Mouse (Mus musculus): ENCODE measurements around the gene Trim46. TPM values are rescaled to one million over a fixed set of nuclear protein-coding genes. Genes with fewer than 3 reads are reported as not detected.
"Not testable (repeated sequence)": the region's sequence is repeated elsewhere in the genome, so short reads cannot be mapped to it uniquely, and the experiment has no call there.

Gene Trim46
- total RNA-seq, 1 experiment from 2014 or later, result 2.6 TPM

DNA sequence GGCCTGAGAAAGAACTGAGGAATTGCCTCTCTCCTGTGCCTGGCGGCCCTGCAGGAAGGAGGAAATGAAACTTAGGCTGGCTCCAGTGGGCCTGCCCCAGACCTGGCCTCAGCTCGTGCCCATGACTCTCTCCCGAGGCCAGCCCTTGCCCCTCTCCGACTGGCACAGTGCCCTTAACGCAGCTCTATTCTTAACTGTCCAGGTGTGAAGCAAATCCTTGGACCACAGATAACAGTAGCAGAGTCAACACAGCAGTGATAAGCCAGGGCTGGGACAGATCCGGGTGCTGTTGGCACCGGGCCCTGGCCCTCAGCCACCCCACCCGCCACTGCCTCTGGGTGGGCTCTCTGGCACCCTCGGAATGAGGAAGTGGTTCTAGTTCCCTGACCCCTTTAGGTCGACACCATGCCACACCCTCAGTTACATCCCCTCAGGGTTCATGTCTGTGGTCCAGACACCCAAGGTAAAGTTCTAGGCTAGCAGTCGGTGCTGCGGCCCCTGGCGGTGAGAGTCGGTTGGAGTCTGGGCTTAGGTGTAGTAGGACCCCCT lies 12.5 kb downstream of the Trim46 start:
- DNase-seq, result peak; percentile 1

DNA sequence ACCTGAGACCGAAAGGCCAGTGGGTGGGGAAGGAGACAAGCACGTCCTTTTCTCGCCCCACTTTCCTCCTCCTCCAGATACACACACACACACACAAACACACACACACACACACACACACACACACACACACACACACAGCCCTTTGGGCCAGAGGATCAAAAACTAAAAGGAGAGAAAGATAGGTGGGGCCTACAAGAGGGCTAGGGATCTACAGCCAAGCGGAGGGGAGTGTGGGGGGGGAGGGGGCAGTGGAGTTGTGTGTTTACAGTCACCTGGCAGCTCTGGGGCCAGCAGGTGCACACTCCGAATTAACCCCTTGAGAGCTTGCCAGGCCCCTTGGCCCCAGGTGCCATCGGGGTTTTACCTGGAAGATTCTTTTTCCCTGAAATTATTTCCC lies 13.5 kb downstream of the Trim46 start:
- DNase-seq, result peak; percentile 0

DNA sequence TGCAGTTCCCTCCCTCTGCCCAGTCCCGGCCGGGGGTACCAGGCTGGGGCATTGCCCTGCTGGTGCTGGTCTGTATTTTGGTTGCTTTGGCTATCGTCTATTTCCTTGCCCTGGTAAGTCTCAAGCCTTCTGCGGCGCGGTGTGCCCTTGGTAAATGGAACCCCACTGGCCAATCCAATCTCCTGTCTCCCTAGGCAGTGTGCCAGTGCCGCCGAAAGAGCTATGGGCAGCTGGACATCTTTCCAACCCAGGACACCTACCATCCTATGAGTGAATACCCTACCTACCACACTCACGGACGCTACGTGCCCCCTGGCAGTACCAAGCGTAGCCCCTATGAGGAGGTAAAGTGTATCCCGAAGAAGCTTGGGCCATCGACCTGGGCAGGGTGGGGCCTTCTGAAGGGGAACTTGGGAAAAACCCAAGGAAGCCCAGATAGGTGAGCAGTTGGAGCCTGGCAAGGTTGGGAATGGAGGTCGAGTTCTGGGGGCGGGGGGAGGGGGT lies 14.3 kb downstream of the Trim46 start:
- no peak for DNase-seq

DNA sequence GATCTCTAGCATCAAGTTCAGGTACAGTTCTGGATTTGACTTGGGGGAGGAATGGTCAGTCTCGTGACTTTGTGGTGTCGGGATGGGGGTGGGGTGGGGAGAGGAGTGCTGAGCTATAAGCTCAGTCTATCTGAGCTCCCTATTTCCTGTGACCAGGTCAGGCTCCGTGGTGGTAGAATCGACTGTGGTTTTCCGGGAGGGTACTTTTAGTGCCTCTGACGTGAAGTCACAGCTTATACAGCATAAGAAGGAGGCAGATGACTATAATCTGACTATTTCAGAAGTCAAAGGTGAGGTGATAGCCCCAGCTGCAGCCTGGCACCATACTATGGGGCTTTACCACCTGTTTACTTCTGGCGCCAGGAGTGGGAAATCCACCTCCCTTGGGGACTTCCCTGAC lies 14.8 kb downstream of the Trim46 start:
- no peak for DNase-seq

DNA sequence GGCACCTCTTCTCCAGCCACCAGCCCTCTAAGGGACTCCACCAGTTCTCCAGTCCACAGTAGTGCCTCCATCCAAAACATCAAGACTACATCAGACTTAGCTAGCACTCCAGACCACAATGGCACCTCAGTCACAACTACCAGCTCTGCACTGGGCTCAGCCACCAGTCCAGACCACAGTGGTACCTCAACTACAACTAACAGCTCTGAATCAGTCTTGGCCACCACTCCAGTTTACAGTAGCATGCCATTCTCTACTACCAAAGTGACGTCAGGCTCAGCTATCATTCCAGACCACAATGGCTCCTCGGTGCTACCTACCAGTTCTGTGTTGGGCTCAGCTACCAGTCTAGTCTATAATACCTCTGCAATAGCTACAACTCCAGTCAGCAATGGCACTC lies 15.5 kb downstream of the Trim46 start:
- no peak for DNase-seq

DNA sequence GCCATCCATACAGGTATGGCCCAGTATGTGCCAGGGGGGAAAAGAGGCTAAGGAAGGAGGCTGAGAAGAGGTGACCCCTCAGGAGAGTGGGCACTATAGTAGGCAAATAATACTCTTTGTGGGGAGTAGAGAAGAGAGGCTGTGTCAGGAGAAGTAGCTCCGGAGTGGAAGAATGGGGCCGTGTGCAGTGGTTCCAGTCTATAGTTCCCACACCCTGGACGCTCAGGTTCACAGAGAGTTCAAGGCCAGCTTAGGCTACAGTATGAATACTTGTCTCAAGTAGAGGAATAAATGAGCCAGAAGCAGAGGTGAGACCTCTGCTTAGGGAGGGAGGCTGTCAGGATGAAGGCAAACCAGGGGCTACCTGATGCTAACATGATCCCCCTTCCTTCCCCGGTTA lies 16.8 kb downstream of the Trim46 start:
- no peak for DNase-seq

DNA sequence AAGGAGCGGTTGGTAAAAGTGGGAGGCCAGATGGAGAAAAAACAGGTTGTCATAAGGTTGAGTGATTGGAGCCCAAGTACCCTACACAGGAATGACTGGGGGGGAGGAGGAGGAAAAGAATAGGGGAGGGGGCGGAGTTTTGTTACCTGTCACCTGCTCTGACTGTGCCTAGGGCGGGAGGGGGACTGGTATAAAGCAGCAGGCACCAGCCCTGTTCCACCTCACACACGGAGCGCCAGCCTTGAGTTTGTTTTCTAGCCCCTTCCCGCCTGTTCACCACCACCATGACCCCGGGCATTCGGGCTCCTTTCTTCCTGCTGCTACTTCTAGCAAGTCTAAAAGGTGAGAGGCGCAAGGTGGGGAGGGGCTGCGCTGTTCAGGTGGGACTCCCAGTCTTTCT lies 17.3 kb downstream of the Trim46 start, which contains the start of gene Muc1:
Muc1 (plus strand) TSS at position 222 of the 400 bp plus-strand sequence.
- DNase-seq, result no peak

DNA sequence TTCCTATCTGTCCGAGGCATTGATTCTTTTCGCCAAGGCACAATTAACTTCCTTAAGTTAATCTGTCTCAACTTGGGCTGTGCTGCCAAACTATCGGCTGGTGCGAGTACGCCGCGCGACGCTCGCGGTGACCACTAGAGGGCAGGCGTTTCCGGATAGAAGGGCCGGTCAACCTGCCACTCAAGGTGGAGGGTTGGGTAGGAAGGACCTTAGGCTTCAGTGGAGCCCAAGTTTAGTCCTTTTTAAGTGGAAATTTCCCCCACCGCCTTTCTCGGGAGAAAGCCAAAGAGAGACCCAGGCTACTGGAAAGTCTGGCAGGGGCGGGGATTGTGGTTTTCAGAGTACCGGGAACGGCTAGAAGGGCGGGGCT lies 17.9 kb downstream of the Trim46 start:
- peak; percentile 89 for DNase-seq

DNA sequence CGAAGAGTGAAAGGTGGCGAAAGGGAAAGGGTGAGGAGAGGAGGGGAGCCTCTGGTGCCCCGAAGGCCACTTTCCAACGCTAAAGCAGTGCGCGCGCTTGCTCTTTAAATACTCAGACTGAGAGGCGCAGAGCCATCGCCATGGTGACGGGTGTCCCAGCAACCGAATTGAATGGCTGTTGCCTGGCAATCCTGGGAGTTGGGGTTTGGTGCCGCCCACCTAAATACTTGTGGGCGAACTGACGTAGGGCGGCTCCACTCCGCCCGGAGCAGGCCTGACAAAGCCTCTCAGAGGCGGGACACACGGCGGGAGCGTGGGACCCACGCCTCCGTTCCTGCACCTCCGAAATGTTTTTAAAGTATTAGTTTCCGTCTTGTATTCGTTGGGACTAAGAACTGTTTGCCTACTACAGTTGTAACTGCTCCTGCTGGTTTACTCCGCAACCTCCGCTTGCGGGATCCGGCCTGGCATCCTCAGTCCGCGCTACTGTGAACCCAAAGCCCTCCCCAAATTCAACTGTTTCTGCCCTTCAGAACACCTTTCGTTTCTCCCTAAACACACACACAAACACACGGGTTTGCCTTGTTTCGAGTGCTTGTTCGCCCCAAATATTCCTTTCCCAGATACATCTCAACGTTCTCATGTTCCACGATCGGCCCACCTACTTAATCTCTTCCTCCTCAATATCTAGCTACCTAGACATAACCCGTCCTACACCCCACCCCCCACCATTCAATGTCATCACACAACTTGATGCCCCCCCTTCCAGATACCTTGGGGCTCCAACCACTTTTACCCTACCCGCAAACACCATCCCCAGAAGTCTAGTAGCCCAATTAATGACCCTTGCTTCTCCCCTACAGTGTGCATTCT lies 18.6 kb downstream of the Trim46 start:
- DNase-seq, result peak; percentile 88

DNA sequence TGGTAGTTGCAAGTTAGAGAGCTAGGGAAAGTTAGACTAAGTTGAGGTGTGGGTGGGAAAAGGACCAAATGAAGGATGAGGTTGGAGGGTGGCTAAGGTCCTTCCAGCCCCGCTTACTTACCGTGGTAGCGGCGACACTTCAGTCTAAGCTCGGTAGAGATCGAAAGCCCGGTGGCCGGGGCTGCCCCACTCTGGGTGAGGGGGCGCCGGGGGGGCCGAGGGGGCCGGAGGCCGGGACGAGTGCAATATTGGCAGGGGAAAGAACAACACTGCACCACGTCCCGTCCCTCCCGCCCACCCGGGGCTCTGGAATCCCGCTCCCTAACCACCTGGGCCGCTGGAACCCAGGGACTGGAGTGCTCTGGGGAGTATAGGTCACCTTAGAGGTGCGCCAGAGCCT lies 19.2 kb downstream of the Trim46 start, which contains the start of gene Mtx1:
Mtx1 (minus strand) TSS at position 189 of the 400 bp plus-strand sequence.
- DNase-seq, result no peak

DNA sequence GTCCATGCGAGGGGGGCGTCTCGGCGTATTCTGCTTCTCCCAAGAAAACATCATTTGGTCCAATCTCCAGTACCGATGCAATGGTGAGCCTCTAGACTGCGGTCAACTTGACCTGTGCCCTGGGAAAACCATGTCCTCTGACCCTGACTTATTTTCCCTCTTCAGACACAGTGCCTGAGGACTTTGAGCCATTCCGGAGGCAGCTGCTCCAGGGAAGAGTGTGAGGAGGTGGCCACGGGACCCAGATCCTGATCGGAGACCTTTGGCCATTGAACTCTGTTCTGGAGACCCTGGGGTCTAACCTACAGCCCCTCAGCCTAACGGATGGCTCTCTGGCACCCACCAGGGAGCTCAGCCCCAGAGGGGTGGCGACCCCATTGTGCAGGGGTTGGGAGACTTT lies 19.7 kb downstream of the Trim46 start:
- no peak for DNase-seq

DNA sequence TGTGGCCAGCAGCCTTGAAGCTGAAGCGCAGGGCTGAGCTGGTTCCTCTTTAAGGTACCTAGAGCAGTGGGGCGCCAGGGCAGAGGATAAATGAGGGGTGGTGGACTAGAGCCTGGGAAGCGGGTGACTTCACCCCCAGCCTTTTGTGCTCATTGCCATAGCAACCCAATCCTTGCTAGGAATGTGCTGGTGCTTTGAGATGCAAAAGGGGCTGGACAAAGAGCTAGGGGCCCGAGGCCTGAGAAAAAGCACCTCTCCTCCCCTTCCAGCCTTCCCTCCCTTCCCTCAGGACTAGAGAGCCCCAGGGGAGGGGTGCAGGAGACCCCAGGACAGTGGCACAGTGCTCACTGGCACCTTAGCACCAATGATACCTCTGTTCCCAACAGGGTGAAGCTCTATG lies 20.2 kb downstream of the Trim46 start:
- no peak for DNase-seq

DNA sequence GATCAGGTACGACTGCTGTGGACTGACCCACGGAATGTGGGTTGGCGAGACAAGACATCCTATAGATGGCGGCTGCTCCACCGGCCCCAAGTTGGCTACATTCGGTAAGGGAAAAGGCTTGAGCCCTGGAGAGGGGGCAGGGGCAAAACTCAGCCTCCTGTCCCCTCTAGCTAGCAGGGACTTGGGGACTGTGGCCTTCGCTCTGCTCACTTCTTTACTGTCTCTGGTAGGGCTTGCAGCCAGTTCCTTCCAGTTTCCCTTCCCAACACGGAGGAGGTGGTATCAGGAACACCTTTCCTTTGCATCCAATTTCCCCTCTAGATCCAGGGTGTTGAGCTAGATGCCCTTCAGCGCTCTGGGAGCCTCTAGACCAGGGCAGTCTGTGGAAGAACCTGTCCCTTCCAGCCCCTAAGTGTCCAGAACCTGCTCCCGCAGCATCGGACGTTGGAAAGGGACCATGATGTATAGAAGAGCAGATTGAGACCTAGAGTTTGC lies 20.7 kb downstream of the Trim46 start:
- no peak for DNase-seq

DNA sequence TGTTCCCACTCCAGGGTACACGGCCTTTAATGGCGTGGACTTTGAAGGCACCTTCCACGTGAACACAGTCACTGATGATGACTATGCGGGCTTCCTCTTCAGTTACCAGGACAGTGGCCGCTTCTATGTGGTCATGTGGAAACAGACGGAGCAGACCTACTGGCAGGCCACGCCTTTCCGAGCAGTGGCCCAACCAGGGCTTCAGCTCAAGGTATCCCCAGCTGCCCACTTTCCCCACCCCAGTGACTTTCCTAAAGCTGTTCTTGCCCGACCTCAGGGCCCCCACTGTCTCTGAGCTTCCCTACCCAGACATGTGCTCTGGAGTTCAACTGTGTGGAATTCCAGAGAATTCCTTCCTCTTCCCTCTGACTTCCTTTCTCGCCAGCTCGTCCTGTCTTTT lies 21.3 kb downstream of the Trim46 start:
- DNase-seq, result no peak

DNA sequence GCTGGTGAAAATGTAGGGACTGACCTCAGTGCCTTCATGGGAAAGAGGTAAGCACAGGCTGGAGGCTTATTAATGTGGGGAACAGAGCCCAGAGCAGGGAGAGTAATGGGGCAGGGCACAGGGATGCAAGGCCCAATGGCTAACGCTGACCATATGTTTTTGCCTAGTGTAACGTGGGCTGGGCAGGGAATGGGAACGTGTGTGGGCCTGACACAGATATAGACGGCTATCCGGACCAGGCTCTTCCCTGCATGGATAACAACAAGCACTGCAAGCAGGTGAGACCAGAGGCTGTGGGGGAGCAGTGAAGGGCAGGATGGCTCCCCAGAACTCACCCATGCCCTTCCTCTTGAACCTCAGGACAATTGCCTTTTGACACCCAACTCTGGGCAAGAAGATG lies 24.9 kb downstream of the Trim46 start:
- no peak for DNase-seq

DNA sequence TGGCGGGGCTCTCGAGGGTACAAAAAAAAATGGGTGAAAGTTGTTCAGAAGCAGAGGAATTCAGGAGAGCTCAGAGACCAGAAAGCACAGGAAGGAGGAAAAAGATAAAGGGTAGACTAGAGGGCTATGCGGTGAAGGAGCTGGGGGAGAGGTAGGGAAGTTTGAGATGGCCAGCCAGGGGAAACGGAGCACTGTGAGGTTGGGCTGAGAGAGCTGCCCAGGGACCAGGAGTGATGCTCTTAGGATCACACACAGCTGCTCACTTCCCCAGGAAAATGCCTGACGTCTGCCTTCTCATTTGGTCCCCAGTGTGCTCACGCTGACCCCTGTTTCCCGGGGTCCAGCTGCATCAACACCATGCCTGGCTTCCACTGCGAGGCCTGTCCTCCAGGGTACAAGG lies 26.6 kb downstream of the Trim46 start:
- no peak for DNase-seq

DNA sequence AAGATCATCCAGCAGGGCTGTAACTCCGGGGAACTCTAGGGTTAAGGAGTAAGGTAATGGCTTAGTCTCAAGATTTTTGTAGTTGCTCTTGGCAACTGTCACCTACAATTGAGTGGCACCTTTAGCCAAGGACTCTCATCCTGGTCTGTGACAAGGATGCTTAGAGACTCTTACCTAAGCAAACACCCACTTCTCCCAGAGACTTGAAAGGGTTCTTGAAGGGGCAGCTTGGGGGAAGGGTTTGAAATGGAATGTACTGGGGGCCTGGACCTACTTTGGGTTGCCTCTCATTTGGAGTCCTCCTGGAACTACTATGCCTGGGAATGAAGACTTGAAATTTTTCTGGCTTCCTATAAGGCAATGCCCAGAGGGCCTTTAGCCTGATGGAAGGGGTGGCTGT lies 27.8 kb downstream of the Trim46 start:
- DNase-seq, result no peak

DNA sequence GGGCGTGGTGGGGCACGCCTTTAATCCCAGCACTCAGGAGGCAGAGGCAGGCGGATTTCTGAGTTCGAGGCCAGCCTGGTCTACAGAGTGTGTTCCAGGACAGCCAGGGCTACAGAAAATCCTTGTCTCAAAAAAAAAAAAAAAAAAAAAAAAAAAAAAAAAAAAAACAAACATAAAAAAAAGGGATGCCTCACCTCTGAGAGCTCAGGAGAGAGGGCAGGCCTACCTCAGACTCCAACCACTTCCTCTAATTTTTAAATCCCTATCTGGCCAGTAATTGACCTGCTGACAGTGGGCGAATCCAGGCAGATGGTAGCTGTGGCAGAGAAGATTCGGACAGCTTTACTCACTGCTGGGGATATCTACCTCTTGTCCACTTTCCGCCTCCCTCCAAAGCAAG lies 29.7 kb downstream of the Trim46 start:
- not testable (repeated sequence) for DNase-seq

DNA sequence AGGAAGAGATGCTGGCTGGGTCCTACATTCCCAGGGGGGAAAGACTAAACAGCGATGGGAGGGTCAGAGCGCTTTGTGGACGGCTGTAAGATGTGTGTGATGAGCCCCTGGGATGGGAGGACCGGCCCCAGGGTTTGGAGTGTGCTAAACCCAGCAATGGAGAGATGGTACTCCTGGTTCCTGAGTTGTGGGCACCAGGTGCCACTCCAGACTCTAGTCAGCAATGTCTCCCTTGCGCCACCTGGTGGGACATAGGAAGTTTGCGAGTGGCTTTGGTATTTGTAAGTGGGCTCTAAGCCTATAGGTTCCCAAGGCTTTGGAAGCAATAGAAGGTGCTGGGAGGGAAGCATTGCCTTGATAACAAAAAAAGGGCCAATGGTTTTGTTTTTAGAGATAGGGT lies 30.3 kb downstream of the Trim46 start:
- DNase-seq, result peak; percentile 78

DNA sequence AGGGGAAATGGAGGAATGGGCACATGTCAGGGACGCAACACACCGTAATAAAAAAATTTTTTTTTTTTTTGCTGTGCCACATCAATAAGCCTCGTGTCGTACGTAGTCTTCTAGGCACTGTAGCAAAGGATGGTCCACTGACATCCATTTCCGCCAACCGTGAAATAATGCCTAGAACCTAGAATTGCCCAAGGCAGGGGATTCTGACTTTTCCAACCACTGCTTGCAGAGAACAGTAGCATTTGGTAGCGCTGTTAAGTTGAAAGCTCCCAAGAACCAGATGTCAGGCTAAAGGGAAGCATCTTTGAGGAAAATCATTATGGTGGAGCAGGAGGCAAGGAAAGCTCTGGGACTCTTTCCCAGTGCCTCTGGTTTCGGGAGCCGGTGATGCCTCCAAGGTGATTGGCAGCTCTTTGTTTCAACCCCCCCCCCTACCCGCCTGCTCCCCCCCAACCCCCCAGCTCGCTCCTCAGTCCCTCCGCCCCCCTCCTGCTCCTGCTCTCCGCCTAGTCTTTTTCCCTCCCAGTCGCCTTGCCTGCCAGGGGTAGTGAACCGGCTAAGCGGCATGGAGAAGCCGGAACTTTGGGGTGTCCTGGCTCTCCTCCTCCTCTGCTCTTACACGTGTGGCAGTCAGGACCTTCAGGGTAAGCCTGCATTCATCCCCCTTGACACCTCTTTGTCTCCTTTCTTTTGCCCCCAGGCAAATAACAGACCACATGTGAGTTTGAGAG lies 31.3 kb downstream of the Trim46 start, which contains the start of gene Thbs3:
Thbs3 (plus strand) TSS at position 500 of the 731 bp plus-strand sequence.
- peak; percentile 2 for DNase-seq

DNA sequence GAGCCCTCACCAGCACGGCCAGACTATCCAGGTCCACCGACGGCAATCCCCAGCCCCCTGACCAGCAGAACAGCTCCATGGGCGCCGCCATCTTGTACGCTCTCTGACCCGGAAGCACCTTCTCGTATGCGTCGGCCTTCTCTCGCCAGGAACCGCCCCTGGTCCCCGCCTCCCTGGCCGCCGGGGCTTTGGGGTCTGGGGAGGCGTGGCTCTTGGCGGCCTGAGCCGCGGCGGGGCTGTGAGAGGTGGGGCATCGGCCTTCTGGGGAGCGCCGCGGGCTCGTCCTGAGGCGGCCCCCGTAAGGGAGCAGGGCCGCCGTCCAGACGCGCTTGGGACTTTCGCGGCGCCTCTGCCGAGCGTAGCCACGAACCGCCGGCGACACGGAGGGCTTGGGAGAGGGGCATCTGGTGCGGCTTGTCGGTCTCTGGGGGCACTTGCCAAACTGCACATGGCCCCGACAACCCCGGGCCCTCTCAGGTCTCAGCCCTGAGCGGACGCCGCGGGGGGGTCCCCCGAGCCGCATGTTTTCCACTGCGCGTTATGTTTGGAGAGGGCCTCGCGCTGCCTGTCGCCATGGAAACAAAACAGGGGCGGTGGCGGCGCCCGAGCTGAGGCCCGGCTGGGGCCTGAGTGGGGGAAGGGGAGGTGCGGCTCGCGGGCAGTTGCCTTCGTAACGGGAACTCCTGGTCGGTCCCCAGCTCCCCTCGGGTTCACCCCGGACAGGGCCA lies 32.1 kb downstream of the Trim46 start:
- peak; percentile 93 for DNase-seq

DNA sequence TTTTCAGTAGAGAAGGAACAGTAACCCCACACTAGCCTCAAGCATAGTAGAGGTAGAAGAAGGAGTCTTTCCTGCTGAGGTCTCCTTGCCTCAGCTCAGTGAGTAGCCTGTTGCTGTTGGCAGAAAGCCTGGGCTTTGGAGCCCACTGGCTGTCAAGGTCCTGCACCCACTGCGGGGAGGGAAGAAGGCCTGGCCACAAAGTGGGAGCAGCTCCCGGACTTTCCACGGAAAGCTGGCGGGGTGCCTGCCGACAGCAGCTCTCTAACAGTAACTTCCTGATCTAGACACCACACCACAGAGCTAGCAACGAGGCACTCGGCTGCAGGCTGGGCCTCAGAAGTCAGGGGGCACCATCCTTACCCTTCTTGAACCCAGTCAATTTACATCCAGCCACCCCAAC lies 35.4 kb downstream of the Trim46 start:
- DNase-seq, result peak; percentile 41
